Mouse (Mus musculus) kidney, postnatal 36 days (tissue): Measurements from ENCODE around the gene Zfp747.
"Not testable (repeated sequence)": the region's sequence is repeated elsewhere in the genome, so short reads cannot be mapped to it uniquely, and the experiment has no call there.

Experiments
- DNase-seq, 2 experiments: peaks; one replicate each; pipeline ENCODE4 v3.0.0; 2021 to 2022; ENCODE audit warnings: mixed read lengths in 2 of 2

Zfp747 gene

GRCm38 (mm10) chr7:127375271-127376245 lies at the start of gene Zfp747:
Zfp747 (minus strand) TSS chr7:127376050.
- DNase-seq: peak; percentile 97 to 98

GRCm38 (mm10) chr7:127425291-127425690 lies 49.4 kb upstream of the Zfp747 start:
- DNase-seq: peak; percentile 63 to 69

GRCm38 (mm10) chr7:127422247-127422646 lies 46.4 kb upstream of the Zfp747 start:
- peak; percentile 59 to 64 for DNase-seq

DNA sequence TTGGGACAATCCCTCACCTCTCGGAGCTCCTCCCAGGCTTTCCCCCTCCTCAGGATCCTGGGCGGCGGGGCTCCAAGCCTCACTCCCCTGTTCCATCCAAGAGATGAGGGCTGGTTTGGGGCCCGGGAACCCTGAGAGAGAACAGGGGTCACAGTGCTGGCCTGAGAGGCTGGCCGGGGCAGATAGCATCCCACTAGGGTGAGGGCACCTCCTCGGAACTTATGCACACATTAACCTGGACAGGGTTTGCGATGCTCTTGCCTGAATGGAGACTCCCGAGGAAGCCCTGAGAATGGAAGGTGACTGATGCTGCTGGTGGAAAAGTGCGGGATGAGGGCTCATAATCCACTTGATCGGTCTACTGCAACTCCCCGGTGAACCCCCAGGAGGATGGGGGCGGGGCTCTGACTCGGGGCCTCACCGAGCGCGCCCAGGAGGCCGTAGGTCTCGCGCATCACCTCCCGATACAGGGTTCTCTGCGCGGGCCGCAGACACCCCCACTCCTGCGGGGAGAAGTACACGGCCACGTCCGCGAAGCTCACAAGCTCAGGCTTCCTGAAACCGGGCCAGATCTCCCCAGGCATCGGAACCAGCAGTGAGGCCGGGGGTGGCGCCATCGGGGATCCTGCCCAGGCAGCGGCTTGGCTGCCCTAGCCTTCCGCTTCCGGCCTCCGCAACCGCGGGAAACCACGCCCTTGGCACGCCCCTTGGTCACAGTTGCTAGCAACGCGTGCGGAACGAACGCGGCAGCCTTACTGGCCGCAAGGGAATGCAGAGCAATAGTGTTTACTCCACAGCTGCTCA lies 45.7 kb upstream of the Zfp747 start, which contains the start of gene Zfp688:
TSS of gene Zfp688 (minus strand) at position 681 of the 804 bp plus-strand sequence.
- peak; percentile 97 to 99 for DNase-seq

GRCm38 (mm10) chr7:127411418-127411817 lies 35.6 kb upstream of the Zfp747 start:
- DNase-seq: no peak

DNA sequence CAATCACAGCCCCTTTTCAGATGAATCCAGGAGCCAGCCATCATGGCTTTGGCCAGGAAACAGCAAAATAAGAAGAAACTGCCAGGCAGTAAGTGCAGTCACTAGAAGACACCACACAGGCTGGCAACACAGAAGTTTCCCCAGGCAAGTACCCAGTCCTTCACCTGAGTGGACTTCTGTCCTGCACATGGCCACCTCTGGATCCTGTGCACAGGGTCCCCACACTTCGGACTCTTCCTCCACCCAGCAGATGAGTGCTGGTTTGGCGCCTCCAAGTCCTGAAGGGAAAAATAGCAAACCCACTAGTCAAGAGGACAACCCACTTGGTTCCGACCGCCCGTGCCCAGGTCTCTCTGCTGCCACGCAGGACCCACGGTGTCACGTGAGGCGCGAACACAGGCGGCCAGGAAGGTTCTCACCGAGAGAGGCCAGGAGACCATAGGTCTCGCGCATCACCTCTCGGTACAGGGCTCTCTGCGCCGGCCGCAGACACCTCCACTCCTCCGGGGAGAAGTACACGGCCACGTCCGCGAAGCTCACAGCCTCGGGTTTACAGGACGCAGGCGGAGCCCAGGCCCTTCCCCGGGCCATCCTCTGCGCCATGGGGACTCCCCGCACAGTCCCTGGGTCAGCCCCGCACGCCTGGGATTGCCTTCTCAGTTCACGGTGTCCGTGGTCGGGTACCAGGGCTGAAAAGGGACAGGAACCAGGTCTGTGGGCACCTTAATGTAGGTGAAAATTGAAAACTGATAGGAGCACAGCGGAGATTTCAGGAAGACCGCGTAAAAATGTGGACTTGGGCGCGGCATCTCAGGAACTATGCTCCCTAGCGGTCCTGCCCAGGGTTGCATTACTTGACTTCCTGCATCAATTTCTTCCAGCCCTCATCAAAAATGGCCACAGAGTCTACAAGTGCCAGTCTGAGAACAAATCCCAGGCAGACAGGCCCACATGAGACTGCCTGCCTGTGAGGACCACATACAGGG lies 30.4 kb upstream of the Zfp747 start, which contains the start of gene Zfp764:
TSS of gene Zfp764 (minus strand) at position 821 of the 986 bp plus-strand sequence.
- DNase-seq: peak; percentile 93 to 96

GRCm38 (mm10) chr7:127404101-127404500 lies 28.3 kb upstream of the Zfp747 start:
- not testable (repeated sequence) for DNase-seq

DNA sequence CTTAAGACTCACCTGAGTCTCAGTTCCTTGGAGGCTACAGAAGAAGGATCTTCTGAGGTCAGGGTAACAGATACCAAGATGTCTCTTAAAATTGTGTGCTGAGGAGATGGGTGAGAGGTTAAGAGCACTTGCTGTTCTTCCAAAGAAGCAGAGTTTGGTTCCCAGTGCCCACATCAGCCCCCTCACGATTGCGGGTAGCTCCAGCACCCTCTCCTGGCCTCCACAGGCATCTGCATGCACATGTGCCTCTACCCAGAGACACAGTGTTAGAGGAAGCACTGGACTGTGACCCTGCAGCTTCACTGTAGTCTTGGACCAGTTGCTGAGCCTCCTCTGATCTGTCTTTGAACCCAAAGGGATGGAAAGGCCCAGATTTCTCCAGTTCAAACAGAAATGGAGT lies 27.1 kb upstream of the Zfp747 start:
- no peak for DNase-seq

DNA sequence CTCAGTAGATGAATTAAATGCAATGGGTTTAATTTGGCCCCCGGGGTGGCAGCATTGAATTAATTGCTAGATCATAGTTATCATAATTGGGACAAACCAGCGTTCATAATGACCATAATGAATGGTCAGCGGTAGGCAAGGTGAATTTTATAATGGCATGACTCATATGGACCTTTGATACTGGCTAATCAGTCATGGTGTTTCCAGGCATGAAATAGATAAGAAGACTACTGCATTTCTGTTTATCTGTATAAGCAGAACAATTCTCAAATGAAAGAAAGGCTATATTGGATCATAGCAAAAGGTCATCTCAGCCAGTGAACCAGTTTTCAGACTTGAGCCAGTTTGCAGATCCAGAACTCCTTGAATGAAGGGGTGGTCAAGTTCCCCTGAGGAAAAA lies 24.5 kb upstream of the Zfp747 start:
- DNase-seq: no peak

GRCm38 (mm10) chr7:127393944-127394333 lies 18.1 kb upstream of the Zfp747 start:
- no peak for DNase-seq

DNA sequence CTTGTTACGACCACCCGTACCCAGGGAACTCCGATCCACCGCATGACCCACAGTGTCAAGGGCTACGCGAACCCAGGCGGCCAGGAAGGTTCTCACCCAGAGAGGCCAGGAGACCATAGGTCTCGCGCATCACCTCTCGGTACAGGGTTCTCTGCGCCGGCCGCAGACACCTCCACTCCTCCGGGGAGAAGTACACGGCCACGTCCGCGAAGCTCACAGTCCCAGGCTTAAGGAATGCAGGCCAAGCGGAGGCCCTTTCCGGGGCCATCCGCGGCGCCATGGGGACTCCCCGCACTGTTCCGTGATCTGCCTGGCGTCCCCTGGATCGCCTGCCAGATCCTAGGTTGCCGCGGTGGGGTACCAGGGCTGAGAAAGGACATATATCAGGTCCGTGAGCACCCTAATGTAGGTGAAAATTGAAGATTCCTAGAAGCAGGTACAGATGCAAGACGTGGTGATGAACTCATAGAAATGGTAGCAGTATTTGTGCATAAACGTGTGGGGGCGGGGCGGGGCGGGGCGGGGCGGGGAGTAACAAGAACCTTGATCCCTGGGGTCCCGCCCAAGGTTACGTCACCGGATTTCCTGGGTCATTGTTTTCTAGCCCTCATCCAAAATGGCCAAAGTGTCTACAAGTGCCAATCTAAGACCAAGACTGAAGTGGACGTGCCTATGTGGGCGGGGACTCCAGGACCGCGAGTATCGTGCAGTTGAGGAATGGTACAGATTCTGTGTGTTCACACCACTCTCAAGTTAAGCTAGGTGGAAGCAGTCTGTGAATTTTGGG lies 17.5 kb upstream of the Zfp747 start, which contains the start of gene E430018J23Rik:
TSS of gene E430018J23Rik (minus strand) at position 473 of the 787 bp plus-strand sequence.
- peak; percentile 99 to 100 for DNase-seq

DNA sequence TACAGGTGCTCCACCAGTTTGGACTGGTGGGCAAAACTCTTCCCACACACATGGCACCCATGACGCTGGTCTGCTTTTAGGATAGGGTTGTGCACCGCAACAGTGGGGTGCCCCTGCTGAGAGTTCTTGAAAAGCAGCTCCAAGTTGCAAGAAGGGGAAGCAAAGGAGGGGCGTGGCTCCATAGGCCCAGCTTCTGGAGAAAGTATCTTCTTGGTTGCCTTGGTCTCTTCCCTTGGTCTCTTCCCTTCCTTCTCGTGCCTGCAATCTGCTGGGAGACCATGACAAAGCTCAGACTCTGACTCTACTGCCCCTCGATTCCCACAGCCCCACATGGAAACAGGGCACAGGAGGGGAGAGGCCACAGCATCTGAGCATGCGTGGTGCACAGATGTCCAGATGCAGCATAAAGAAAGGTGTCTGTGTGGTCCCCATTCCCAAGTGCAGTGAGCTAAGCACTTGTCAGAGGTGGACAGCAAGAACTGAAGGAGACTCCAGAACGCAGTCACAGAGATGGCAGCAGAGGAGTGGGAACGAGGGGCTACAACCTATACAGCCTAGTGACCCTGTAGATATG lies 16.5 kb upstream of the Zfp747 start:
- DNase-seq: no peak

DNA sequence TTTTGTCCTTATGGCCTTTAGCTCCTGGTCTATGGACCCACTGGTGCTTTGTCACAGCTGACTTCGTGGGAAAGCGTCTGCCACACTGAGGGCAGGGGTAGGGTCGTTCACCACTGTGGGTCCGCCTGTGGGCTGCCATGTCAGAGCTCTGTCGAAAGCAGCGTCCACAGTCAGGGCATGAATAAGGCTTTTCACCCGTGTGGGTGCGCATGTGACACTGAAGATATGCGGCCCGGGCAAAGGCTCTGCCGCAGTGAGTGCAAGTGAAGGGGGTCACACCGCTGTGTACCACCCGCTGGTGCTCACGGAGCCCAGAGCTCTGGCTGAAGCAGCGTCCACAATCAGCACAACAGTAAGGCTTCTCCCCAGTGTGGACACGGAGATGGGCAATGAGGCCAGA lies 15.7 kb upstream of the Zfp747 start:
- DNase-seq: no peak

GRCm38 (mm10) chr7:127390306-127390705 lies 14.5 kb upstream of the Zfp747 start:
- DNase-seq: no peak

GRCm38 (mm10) chr7:127388201-127388600 lies 12.4 kb upstream of the Zfp747 start:
- DNase-seq: not testable (repeated sequence)

- peak; percentile 97 to 98 for DNase-seq
These were observed 11.0 kb upstream of the Zfp747 start, which contains the start of gene 9130019O22Rik for GRCm38 (mm10) chr7:127386641-127387392. 9130019O22Rik (minus strand) TSS chr7:127387166.

GRCm38 (mm10) chr7:127385560-127385959 lies 9.7 kb upstream of the Zfp747 start:
- DNase-seq: not testable (repeated sequence)

DNA sequence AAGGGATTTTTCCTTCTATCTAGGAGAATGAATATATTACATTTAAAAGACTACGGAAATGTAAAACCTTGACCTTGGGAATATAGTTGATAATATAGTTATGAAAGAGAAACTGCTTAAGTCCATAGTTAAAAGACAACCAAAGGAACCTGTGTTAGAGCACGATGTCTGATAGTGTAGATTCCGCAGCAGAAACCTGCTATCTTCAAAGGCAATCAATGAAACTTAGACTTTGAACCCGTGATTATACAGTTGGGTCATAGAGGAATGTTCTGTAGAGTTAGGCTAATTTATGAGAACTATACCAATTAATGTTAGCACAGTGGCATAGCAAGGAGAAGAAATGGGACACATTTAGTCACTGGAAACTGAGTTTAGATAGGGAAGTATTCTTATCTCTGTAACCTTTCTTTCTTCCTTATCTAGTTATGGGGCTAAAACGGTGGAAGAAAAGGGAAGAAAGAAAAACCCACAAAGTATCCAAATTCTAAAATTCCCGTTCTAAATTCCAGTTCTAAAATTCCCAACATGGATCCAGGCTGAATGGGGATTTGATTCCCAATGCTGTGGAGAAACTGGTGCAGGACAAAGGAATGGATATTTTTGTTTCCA lies 2.6 kb upstream of the Zfp747 start:
- no peak for DNase-seq

GRCm38 (mm10) chr7:127371870-127372269 lies 4.0 kb downstream of the Zfp747 start:
- not testable (repeated sequence) for DNase-seq
